Mouse (Mus musculus) MEL (cell line): ENCODE results near the gene Rad50. TPM values are rescaled to one million over a fixed set of nuclear protein-coding genes. Genes with fewer than 3 reads are reported as not detected.

Source experiments
- DNase-seq: peaks from one replicate; pipeline ENCODE4 v3.0.0; 2011; ENCODE audit warnings: low read depth, low spot score
- H3K27ac ChIP-seq: 2 replicates; pipeline ENCODE4 v1.5.1; 2012; ENCODE audit warnings: low read depth, mild to moderate bottlenecking, control low read depth, low read length, moderate library complexity; ENCODE audit not compliant: control insufficient read depth
- H3K27me3 ChIP-seq, 2 experiments: fragments of 150-350 bp in 1 of 2; sonication (generic) in 1 of 2; 2 replicates each; pipeline ENCODE4 v1.6.1; 2012; ENCODE audit warnings: low read length in 2 of 2, mild to moderate bottlenecking in 2 of 2, improper control_type of control experiment in 1 of 2, moderate library complexity in 1 of 2; ENCODE audit not compliant: insufficient read depth in 2 of 2, control insufficient read depth in 1 of 2
- H3K36me3 ChIP-seq, 2 experiments: 2 replicates each; pipeline ENCODE4 v1.6.1; 2012 to 2014; ENCODE audit warnings: low read length in 2 of 2, improper control_type of control experiment in 1 of 2, inconsistent platforms in 1 of 2, mild to moderate bottlenecking in 1 of 2; ENCODE audit not compliant: insufficient read depth in 2 of 2, control insufficient read depth in 1 of 2
- H3K4me1 ChIP-seq, 2 experiments: fragments of 150-350 bp in 1 of 2; sonication (generic) in 1 of 2; 2 replicates each; pipeline ENCODE4 v1.6.1; 2012; ENCODE audit warnings: low read length in 2 of 2, improper control_type of control experiment in 1 of 2, mild to moderate bottlenecking in 1 of 2; ENCODE audit not compliant: insufficient read depth in 2 of 2, control insufficient read depth in 1 of 2
- H3K4me3 ChIP-seq, 2 experiments: fragments of 150-350 bp in 1 of 2; sonication (generic) in 1 of 2; 2 replicates each; pipeline ENCODE4 v1.5.1; 2012; ENCODE audit warnings: low read depth in 2 of 2, low read length in 2 of 2, mild to moderate bottlenecking in 2 of 2, moderate library complexity in 2 of 2, control low read depth in 1 of 2, improper control_type of control experiment in 1 of 2; ENCODE audit not compliant: control insufficient read depth in 1 of 2, insufficient read depth in 1 of 2
- H3K79me2 ChIP-seq: 2 replicates; pipeline ENCODE4 v1.6.1; 2012; ENCODE audit warnings: mild to moderate bottlenecking, low read length, moderate library complexity; ENCODE audit not compliant: control insufficient read depth, poor library complexity, insufficient read depth
- H3K9ac ChIP-seq: 2 replicates; pipeline ENCODE4 v1.6.1; 2012; ENCODE audit warnings: low read depth, mild to moderate bottlenecking, control low read depth, low read length, moderate library complexity; ENCODE audit not compliant: control insufficient read depth, poor library complexity, severe bottlenecking
- H3K9me3 ChIP-seq: fragments of 150-350 bp; sonication (generic); replicated peaks from 2 replicates; pipeline ENCODE4 v1.6.1; 2012; ENCODE audit warnings: mild to moderate bottlenecking, low read length, improper control_type of control experiment, moderate library complexity; ENCODE audit not compliant: insufficient read depth
- BHLHE40 ChIP-seq: IDR thresholded peaks from 2 replicates; pipeline ENCODE4 v1.6.1; 2012; ENCODE audit warnings: low read depth, mild to moderate bottlenecking, inconsistent platforms, low read length, improper control_type of control experiment, borderline replicate concordance
- CHD1 ChIP-seq: IDR thresholded peaks from 2 replicates; pipeline ENCODE4 v1.6.1; 2012; ENCODE audit warnings: low read depth, mild to moderate bottlenecking, inconsistent platforms, low read length, improper control_type of control experiment
- E2F4 ChIP-seq: IDR thresholded peaks from 2 replicates; pipeline ENCODE4 v1.6.1; 2011; ENCODE audit warnings: low read depth, low read length, improper control_type of control experiment, borderline replicate concordance
- ELF1 ChIP-seq: IDR thresholded peaks from 2 replicates; pipeline ENCODE4 v1.6.1; 2014; ENCODE audit warnings: low read depth, mild to moderate bottlenecking, inconsistent platforms, low read length, improper control_type of control experiment, moderate library complexity
- EP300 ChIP-seq, 2 experiments: IDR thresholded peaks; 2 replicates each; pipeline ENCODE4 v1.6.1; 2011; ENCODE audit warnings: improper control_type of control experiment in 2 of 2, low read length in 2 of 2, low read depth in 1 of 2, mild to moderate bottlenecking in 1 of 2
- ETS1 ChIP-seq: IDR thresholded peaks from 2 replicates; pipeline ENCODE4 v1.6.1; 2012; ENCODE audit warnings: low read depth, mild to moderate bottlenecking, inconsistent platforms, low read length, improper control_type of control experiment, moderate library complexity
- GABPA ChIP-seq: IDR thresholded peaks from 2 replicates; pipeline ENCODE4 v1.6.1; 2012; ENCODE audit warnings: low read depth, mild to moderate bottlenecking, inconsistent platforms, low read length, improper control_type of control experiment, moderate library complexity
- GATA1 ChIP-seq: IDR thresholded peaks from 2 replicates; pipeline ENCODE4 v1.6.1; 2011; ENCODE audit warnings: low read depth, low read length, improper control_type of control experiment
- JUND ChIP-seq: IDR thresholded peaks from 2 replicates; pipeline ENCODE4 v1.6.1; 2011; ENCODE audit warnings: low read depth, mild to moderate bottlenecking, improper control_type of control experiment, low read length
- KAT2A ChIP-seq: conservative IDR thresholded peaks from 2 replicates; pipeline ENCODE4 v1.6.1; 2012; ENCODE audit warnings: low read depth, low read length, improper control_type of control experiment, inconsistent platforms
- MAFK ChIP-seq: IDR thresholded peaks from 2 replicates; pipeline ENCODE4 v1.6.1; 2011; ENCODE audit warnings: low read depth, mild to moderate bottlenecking, low read length, improper control_type of control experiment, borderline replicate concordance
- MAX ChIP-seq: IDR thresholded peaks from 2 replicates; pipeline ENCODE4 v1.6.1; 2011; ENCODE audit warnings: low read length, improper control_type of control experiment
- MAZ ChIP-seq: IDR thresholded peaks from 2 replicates; pipeline ENCODE4 v1.6.1; 2012; ENCODE audit warnings: low read depth, mild to moderate bottlenecking, inconsistent platforms, low read length, improper control_type of control experiment
- MEF2A ChIP-seq: IDR thresholded peaks from 2 replicates; pipeline ENCODE4 v1.6.1; 2014; ENCODE audit warnings: low read depth, mild to moderate bottlenecking, inconsistent platforms, low read length, improper control_type of control experiment; ENCODE audit not compliant: poor library complexity, insufficient replicate concordance, severe bottlenecking; ENCODE audit errors: extremely low read depth
- MXI1 ChIP-seq: IDR thresholded peaks from 2 replicates; pipeline ENCODE4 v1.6.1; 2011; ENCODE audit warnings: mild to moderate bottlenecking, low read depth, low read length, improper control_type of control experiment
- MYB ChIP-seq: IDR thresholded peaks from 2 replicates; pipeline ENCODE4 v1.6.1; 2011; ENCODE audit warnings: mild to moderate bottlenecking, low read depth, low read length, improper control_type of control experiment
- MYC ChIP-seq: IDR thresholded peaks from 2 replicates; pipeline ENCODE4 v1.6.1; 2011; ENCODE audit warnings: low read depth, mild to moderate bottlenecking, low read length, improper control_type of control experiment, moderate library complexity
- NELFE ChIP-seq: IDR thresholded peaks from 2 replicates; pipeline ENCODE4 v1.6.1; 2011; ENCODE audit warnings: low read depth, low read length, improper control_type of control experiment
- POLR2A ChIP-seq, 2 experiments: IDR thresholded peaks; 2 replicates each; pipeline ENCODE4 v1.6.1; 2011 to 2012; ENCODE audit warnings: low read length in 2 of 2, mild to moderate bottlenecking in 2 of 2, control low read depth in 1 of 2, improper control_type of control experiment in 1 of 2, low read depth in 1 of 2, moderate library complexity in 1 of 2; ENCODE audit not compliant: control insufficient read depth in 1 of 2, insufficient read depth in 1 of 2, poor library complexity in 1 of 2
- POLR2AphosphoS2 ChIP-seq: IDR thresholded peaks from 2 replicates; pipeline ENCODE4 v1.6.1; 2011; ENCODE audit warnings: low read length, improper control_type of control experiment
- POLR2AphosphoS5 ChIP-seq: IDR thresholded peaks from 2 replicates; pipeline ENCODE4 v1.6.1; 2012; ENCODE audit warnings: low read depth, borderline replicate concordance, mild to moderate bottlenecking, inconsistent platforms, low read length, moderate library complexity, mixed read lengths
- RAD21 ChIP-seq: IDR thresholded peaks from 2 replicates; pipeline ENCODE4 v1.6.1; 2011; ENCODE audit warnings: mild to moderate bottlenecking, low read depth, low read length, improper control_type of control experiment
- SIN3A ChIP-seq: IDR thresholded peaks from 2 replicates; pipeline ENCODE4 v1.6.1; 2012; ENCODE audit warnings: low read length, improper control_type of control experiment, inconsistent platforms
- TAL1 ChIP-seq: IDR thresholded peaks from 2 replicates; pipeline ENCODE4 v1.6.1; 2012; ENCODE audit warnings: mild to moderate bottlenecking, inconsistent platforms, low read length, moderate library complexity, mixed read lengths
- TBP ChIP-seq: IDR thresholded peaks from 2 replicates; pipeline ENCODE4 v1.8.0; 2011; ENCODE audit warnings: low read depth, low read length, improper control_type of control experiment
- TCF12 ChIP-seq: IDR thresholded peaks from 2 replicates; pipeline ENCODE4 v1.6.1; 2014; ENCODE audit warnings: low read depth, mild to moderate bottlenecking, inconsistent platforms, low read length, improper control_type of control experiment, moderate library complexity
- USF2 ChIP-seq, 2 experiments: IDR thresholded peaks; 2 replicates each; pipeline ENCODE4 v1.6.1; 2011 to 2012; ENCODE audit warnings: improper control_type of control experiment in 2 of 2, low read length in 2 of 2, borderline replicate concordance in 1 of 2, inconsistent platforms in 1 of 2, low read depth in 1 of 2, mild to moderate bottlenecking in 1 of 2; ENCODE audit not compliant: insufficient read depth in 1 of 2
- ZC3H11A ChIP-seq: IDR thresholded peaks from 2 replicates; pipeline ENCODE4 v1.6.1; 2012; ENCODE audit warnings: low read depth, mild to moderate bottlenecking, inconsistent platforms, low read length, improper control_type of control experiment
- ZKSCAN1 ChIP-seq: IDR thresholded peaks from 2 replicates; pipeline ENCODE4 v1.6.1; 2012; ENCODE audit warnings: low read depth, mild to moderate bottlenecking, inconsistent platforms, low read length, improper control_type of control experiment, moderate library complexity
- ZMIZ1 ChIP-seq: IDR thresholded peaks from 2 replicates; pipeline ENCODE4 v1.6.1; 2012; ENCODE audit warnings: low read depth, mild to moderate bottlenecking, inconsistent platforms, low read length, improper control_type of control experiment, moderate library complexity
- polyA plus RNA-seq, 2 experiments: library from polyadenylated mRNA; stranded (reverse) in 1 of 2; unstranded in 1 of 2; fragments of >175 nt in 1 of 2; fragments of >200 nt in 1 of 2; gene quantifications; 2 replicates each; pipeline versions ENCODE4 v1.2.1 to v1.2.4; 2012; ENCODE audit warnings: low replicate concordance in 2 of 2, low read depth in 1 of 2; ENCODE audit not compliant: insufficient read length in 2 of 2, insufficient read depth in 1 of 2, missing spikeins in 1 of 2
- total RNA-seq: library from RNA; depleted of rRNA; stranded (reverse); fragments of 300-350 nt; gene quantifications from 2 replicates; pipeline ENCODE4 v1.2.3, GENCODE M21; 2012

Rad50 gene
- total and polyA plus RNA-seq, 3 experiments: 32.6 to 447 (median 44.6) TPM

DNA sequence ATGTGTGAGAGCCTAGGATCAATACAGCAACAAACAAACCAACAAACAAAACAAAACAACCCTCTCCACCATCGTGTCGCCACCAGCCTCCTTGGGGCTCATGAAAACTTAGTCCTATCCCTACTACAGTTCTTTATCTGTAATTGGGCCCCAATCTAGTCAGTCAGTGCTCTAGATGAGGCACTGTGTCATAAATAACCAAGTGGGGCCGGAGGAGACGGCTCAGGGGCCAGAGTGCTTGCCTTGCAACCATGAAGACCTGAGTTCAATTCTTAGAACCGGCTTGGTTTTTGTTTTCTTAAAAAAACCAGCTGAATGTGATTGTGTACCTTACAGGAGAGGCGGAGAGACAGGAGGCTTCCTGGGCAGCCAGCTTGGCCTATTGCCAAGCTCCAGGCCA is 91.9 kb downstream of the Rad50 start:
- peaks cover 30 to 40% of the 10 kb centered on the region in 2 experiments for H3K4me1 ChIP-seq
- H3K9me3 ChIP-seq: no peaks in the 10 kb centered on the region
- TF ChIP-seq MYB: no peak
- TF ChIP-seq MAX: no peak
- TF ChIP-seq ELF1: peak; percentile 21; the same call in 1 of the 2 replicates
- no peak for TF ChIP-seq ZC3H11A
- peak; percentile 44; the same call in 1 of the 2 replicates for TF ChIP-seq MAFK
- no peak for TF ChIP-seq POLR2AphosphoS2
- no peak for TF ChIP-seq MYC
- TF ChIP-seq ETS1: no peak
- TF ChIP-seq E2F4: no peak
- no peak for TF ChIP-seq NELFE
- 0 out of 2 replicates have a peak, but pooled peaks have one; percentile 48 for TF ChIP-seq MAZ
- no peak for TF ChIP-seq JUND
- TF ChIP-seq GATA1: peak; percentile 49
- no peak for TF ChIP-seq TAL1
- no peak for TF ChIP-seq POLR2AphosphoS5
- peak; percentile 95 for TF ChIP-seq TBP
- 0 out of 2 replicates have a peak, but pooled peaks have one; percentile 7 for TF ChIP-seq ZKSCAN1
- peak in 1 of 2 experiments; percentile 23; a peak in 1 of 4 replicates for TF ChIP-seq POLR2A (IDR thresholded peaks at IDR 0.05; ENCODE audit: control insufficient read depth in 1 of 2, insufficient read depth in 1 of 2, low read depth in 1 of 2, low read length in 2 of 2, poor library complexity in 1 of 2)
- peak; percentile 31; the same call in 1 of the 2 replicates for TF ChIP-seq SIN3A
- TF ChIP-seq BHLHE40: 0 out of 2 replicates have a peak, but pooled peaks have one; percentile 14
- TF ChIP-seq EP300 (IDR thresholded peaks at IDR 0.05; ENCODE audit: low read depth in 1 of 2, low read length in 2 of 2): peak in 1 of 2 experiments; percentile 51; a peak in 2 of 4 replicates
- no peak; the same call in 1 of the 2 replicates for TF ChIP-seq ZMIZ1
- H3K27ac ChIP-seq: peak overlapping the region; percentile 97
- peaks cover 22% of the 10 kb centered on the region for H3K79me2 ChIP-seq
- H3K27me3 ChIP-seq: no peaks in the 10 kb centered on the region
- peaks cover 0 to 38% of the 10 kb centered on the region in 2 experiments for H3K36me3 ChIP-seq
- H3K9ac ChIP-seq: peak overlapping the region; percentile 88
- H3K4me3 ChIP-seq: peak overlapping the region; percentile 83 to 97
- peak; percentile 71 for DNase-seq

DNA sequence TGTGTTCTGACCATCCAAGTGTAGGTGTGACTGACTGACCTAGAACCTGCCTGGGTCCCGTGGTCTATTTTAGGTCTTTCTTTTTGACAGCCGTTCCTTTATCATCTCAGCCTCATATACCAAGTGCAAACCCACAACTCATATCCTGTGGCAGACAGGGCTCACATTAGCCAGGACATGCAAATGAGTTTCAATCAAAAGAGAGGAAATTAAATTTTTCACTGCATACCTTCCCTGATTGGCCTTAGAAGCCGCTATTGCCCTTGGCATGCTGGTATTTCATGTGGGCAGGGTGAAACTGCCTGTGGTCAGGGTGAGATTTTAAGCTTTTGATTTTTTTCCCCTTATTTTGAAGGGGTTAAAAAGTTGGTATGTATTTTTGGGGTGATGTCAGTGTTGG is 97.4 kb downstream of the Rad50 start:
- H3K9ac ChIP-seq: no peak overlapping the region
- TF ChIP-seq MEF2A (peak; percentile 69; the same call in 1 of the 2 replicates), RAD21 (no peak), BHLHE40 (no peak), TCF12 (peak; percentile 52; the same call in 1 of the 2 replicates), MXI1 (no peak), SIN3A (no peak; the same call in 1 of the 2 replicates), GATA1 (0 out of 2 replicates have a peak, but pooled peaks have one; percentile 9), JUND (no peak), ZC3H11A (no peak), CHD1 (no peak), GABPA (no peak), USF2 (IDR thresholded peaks at IDR 0.05; ENCODE audit: borderline replicate concordance in 1 of 2, insufficient read depth in 1 of 2, low read depth in 1 of 2, low read length in 2 of 2) (no peak), ETS1 (0 out of 2 replicates have a peak, but pooled peaks have one; percentile 23), KAT2A (no peak), TAL1 (no peak), EP300 (IDR thresholded peaks at IDR 0.05; ENCODE audit: low read depth in 1 of 2, low read length in 2 of 2) (peak in 1 of 2 experiments; percentile 47; a peak in 1 of 4 replicates), ZMIZ1 (no peak), MAX (no peak), ELF1 (peak; percentile 6; the same call in 1 of the 2 replicates)
- H3K9me3 ChIP-seq: no peaks in the 10 kb centered on the region
- no peak overlapping the region for H3K4me3 ChIP-seq
- DNase-seq: peak; percentile 53
- peak overlapping the region; percentile 38; the same call in 1 of the 2 replicates for H3K27ac ChIP-seq
- peaks cover 0 to 26% of the 10 kb centered on the region in 2 experiments for H3K36me3 ChIP-seq
- H3K79me2 ChIP-seq: peaks cover 2% of the 10 kb centered on the region; the same call in 1 of the 2 replicates
- no peaks in the 10 kb centered on the region for H3K27me3 ChIP-seq
- H3K4me1 ChIP-seq: peaks cover 27 to 35% of the 10 kb centered on the region in 2 experiments
